Mouse (Mus musculus) intestine, embryonic 14.5 days (tissue): ENCODE results near the gene Zfc3h1. TPM values are rescaled to one million over a fixed set of nuclear protein-coding genes. Genes with fewer than 3 reads are reported as not detected.

Experiments used
- ATAC-seq: fragments of 200-750 bp; cut with Nextera tagmentation; replicated peaks from 2 replicates; pipeline ENCODE4 v1.8.0; 2017; ENCODE audit warnings: low read depth, moderate number of reproducible peaks, moderate TSS enrichment, moderate library complexity; ENCODE audit not compliant: low FRiP score, low TSS enrichment
- DNase-seq: peaks from one replicate; pipeline ENCODE4 v3.0.0-alpha.2; 2018; ENCODE audit warnings: low spot score
- H3K27ac ChIP-seq: fragments of 300-500 bp; sonication (generic); 2 replicates; pipeline ENCODE4 v1.5.1; 2014; ENCODE audit warnings: low read depth, mild to moderate bottlenecking, control low read depth
- H3K27me3 ChIP-seq: fragments of 300-500 bp; sonication (generic); replicated peaks from 2 replicates; pipeline ENCODE4 v1.6.1; 2014; ENCODE audit warnings: low read length, control low read depth; ENCODE audit not compliant: control insufficient read depth, insufficient read depth
- H3K36me3 ChIP-seq: fragments of 300-500 bp; sonication (generic); 2 replicates; pipeline ENCODE4 v1.6.1; 2014; ENCODE audit warnings: low read length, control low read depth; ENCODE audit not compliant: control insufficient read depth, insufficient read depth
- H3K4me1 ChIP-seq: fragments of 300-500 bp; sonication (generic); replicated peaks from 2 replicates; pipeline ENCODE4 v1.6.1; 2014; ENCODE audit warnings: low read length, control low read depth, mixed read lengths; ENCODE audit not compliant: control insufficient read depth, insufficient read depth
- H3K4me2 ChIP-seq: fragments of 300-500 bp; sonication (generic); 2 replicates; pipeline ENCODE4 v1.6.1; 2014; ENCODE audit warnings: low read length
- H3K4me3 ChIP-seq: fragments of 300-500 bp; sonication (generic); 2 replicates; pipeline ENCODE4 v1.5.1; 2014; ENCODE audit warnings: low read depth, low read length, control low read depth, mixed read lengths
- H3K9ac ChIP-seq: fragments of 300-500 bp; sonication (generic); 2 replicates; pipeline ENCODE4 v1.6.1; 2014; ENCODE audit warnings: mild to moderate bottlenecking, low read length
- H3K9me3 ChIP-seq: fragments of 300-500 bp; sonication (generic); 2 replicates; pipeline ENCODE4 v1.6.1; 2016; ENCODE audit warnings: low read length, control low read depth; ENCODE audit not compliant: control insufficient read depth
- WGBS: fragments of 180-500 bp; shearing (Covaris S2); extraction: QIAGEN DNeasy Blood & Tissue Kit; methylation state at CpG from one replicate; pipeline ENCODE4 v1.1.7; 2014; 5-methylcytosine and 5-hydroxymethylcytosine counted together
- polyA plus RNA-seq: library from polyadenylated mRNA; unstranded; fragments of >200 nt; fragmentation: Nextera tagmentation; extraction: Ambion mirVana; gene quantifications from 2 replicates; pipeline ENCODE4 v1.2.1, GENCODE M21; 2014

Zfc3h1 gene
- polyA plus RNA-seq, 1 experiment from 2014 or later: 24.5 TPM

DNA sequence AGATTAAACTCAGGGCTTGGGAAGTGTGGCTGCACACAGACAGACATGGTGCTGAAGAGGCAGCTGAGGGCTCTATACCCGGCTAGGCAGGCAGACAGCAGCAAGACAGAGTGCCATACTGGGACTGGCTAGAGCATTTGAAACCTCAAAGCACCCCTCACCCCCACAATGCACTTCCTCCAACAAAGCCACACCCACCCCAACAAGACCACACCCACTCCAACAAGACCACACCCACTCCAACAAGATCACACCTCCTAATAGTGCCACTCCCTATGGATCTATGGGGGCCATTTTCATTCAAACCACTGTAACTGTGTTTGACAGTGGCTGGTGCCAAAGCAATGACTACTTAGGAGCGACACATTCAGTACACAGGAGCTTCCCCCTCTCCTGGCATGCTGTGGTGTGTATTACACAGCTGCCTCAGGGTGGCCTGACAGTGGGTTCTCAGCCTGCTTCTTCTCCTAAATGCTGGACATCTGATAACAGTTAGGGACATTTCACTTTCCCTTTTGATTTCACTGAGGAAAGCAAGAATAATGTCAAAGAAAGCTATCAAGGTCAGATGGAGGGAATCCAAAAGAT is 33.9 kb upstream of the Zfc3h1 start:
- H3K4me1 ChIP-seq: no peaks in the 10 kb centered on the region
- H3K27ac ChIP-seq: no peak overlapping the region
- H3K4me2 ChIP-seq: no peak overlapping the region
- no peaks in the 10 kb centered on the region for H3K27me3 ChIP-seq
- H3K36me3 ChIP-seq: peaks cover 2% of the 10 kb centered on the region; the same call in 1 of the 2 replicates
- no peak overlapping the region for H3K4me3 ChIP-seq
- H3K9me3 ChIP-seq: no peaks in the 10 kb centered on the region
- 82% methylated on average over 2 of the region's 2 CpGs for WGBS
- ATAC-seq (no peak), DNase-seq (no peak)
- no peak overlapping the region for H3K9ac ChIP-seq

DNA sequence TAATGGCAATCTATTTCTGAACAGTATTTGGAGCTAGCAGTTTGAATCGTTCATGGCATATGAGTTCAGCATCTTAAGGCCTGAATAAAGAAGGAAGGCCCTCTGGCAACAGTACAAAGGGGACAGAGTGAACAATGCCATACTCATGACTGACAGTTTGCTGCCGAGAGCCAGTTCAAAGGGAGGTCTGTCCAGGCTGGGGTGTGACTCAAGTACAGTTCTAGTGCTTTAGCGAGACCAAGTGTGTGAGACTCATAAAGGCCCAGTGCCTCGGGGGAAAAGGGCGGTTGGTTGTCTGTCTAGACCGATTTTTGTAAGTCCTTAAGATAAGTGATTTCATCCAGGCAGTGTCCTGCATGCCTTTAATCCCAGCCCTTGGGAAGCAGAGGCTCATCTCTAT is 30.2 kb upstream of the Zfc3h1 start:
- ATAC-seq: no peak
- no peaks in the 10 kb centered on the region for H3K27me3 ChIP-seq
- peaks cover 7% of the 10 kb centered on the region; the same call in 1 of the 2 replicates for H3K36me3 ChIP-seq
- WGBS: 80% methylated on average over 6 of the region's 6 CpGs
- no peak overlapping the region for H3K4me3 ChIP-seq
- no peak overlapping the region for H3K9ac ChIP-seq
- peak; percentile 29 for DNase-seq
- no peaks in the 10 kb centered on the region for H3K9me3 ChIP-seq
- H3K27ac ChIP-seq: no peak overlapping the region
- no peaks in the 10 kb centered on the region for H3K4me1 ChIP-seq
- no peak overlapping the region for H3K4me2 ChIP-seq

DNA sequence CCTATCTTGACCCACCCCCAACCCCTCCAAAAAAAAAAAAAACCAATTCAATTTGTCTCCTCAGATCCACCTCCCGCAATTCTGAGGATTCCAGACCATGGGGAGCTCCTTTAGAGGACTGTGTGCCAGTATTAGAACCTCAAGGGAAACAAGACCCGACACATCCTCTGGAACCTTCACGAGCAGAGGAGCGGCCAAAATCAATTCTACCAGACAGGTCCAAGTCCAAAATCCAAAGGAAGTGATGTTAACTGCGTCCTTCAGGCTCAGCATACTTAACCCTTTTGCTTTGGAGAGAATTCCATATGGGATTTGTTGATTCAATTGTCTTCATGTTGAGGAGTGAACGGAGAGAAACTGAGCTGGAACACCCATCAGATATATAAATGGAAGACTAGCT is 29.7 kb upstream of the Zfc3h1 start:
- DNase-seq (no peak), ATAC-seq (no peak)
- Histone ChIP-seq H3K9ac (no peak overlapping the region), H3K27ac (no peak overlapping the region), H3K27me3 (no peaks in the 10 kb centered on the region), H3K4me2 (no peak overlapping the region), H3K4me1 (no peaks in the 10 kb centered on the region), H3K4me3 (no peak overlapping the region), H3K9me3 (no peaks in the 10 kb centered on the region), H3K36me3 (peaks cover 7% of the 10 kb centered on the region; the same call in 1 of the 2 replicates)
- 91% methylated on average over 6 of the region's 6 CpGs for WGBS

- H3K27ac ChIP-seq: no peak overlapping the region
- no peak for ATAC-seq
- no peak for DNase-seq
- H3K9me3 ChIP-seq: no peaks in the 10 kb centered on the region
- peaks cover 7% of the 10 kb centered on the region; the same call in 1 of the 2 replicates for H3K36me3 ChIP-seq
- H3K4me3 ChIP-seq: no peak overlapping the region
- H3K27me3 ChIP-seq: no peaks in the 10 kb centered on the region
- 87% methylated on average over 5 of the region's 7 CpGs for WGBS
- no peak overlapping the region for H3K9ac ChIP-seq
- H3K4me2 ChIP-seq: no peak overlapping the region
- H3K4me1 ChIP-seq: peaks cover 2% of the 10 kb centered on the region; the same call in 1 of the 2 replicates
Measured at GRCm38 (mm10) chr10:115356106-115356505, 28.7 kb upstream of the Zfc3h1 start.

- no peak for ATAC-seq
- Histone ChIP-seq H3K4me1 (peaks cover 12% of the 10 kb centered on the region), H3K4me3 (no peak overlapping the region), H3K36me3 (peaks cover 7% of the 10 kb centered on the region; the same call in 1 of the 2 replicates), H3K4me2 (no peak overlapping the region), H3K9ac (no peak overlapping the region), H3K27ac (no peak overlapping the region), H3K9me3 (no peaks in the 10 kb centered on the region), H3K27me3 (no peaks in the 10 kb centered on the region)
- no peak for DNase-seq
- WGBS: 92% methylated on average over 17 of the region's 17 CpGs
Measured at GRCm38 (mm10) chr10:115358216-115358919, 26.4 kb upstream of the Zfc3h1 start.

- no peak overlapping the region for H3K4me3 ChIP-seq
- peaks cover 7% of the 10 kb centered on the region; the same call in 1 of the 2 replicates for H3K36me3 ChIP-seq
- H3K4me2 ChIP-seq: no peak overlapping the region
- H3K27me3 ChIP-seq: no peaks in the 10 kb centered on the region
- H3K4me1 ChIP-seq: peaks cover 12% of the 10 kb centered on the region
- 87% methylated on average over 7 of the region's 7 CpGs for WGBS
- no peak overlapping the region for H3K9ac ChIP-seq
- H3K9me3 ChIP-seq: no peaks in the 10 kb centered on the region
- DNase-seq (no peak), ATAC-seq (no peak)
- H3K27ac ChIP-seq: no peak overlapping the region
Measured at GRCm38 (mm10) chr10:115359066-115359465, 25.7 kb upstream of the Zfc3h1 start.

DNA sequence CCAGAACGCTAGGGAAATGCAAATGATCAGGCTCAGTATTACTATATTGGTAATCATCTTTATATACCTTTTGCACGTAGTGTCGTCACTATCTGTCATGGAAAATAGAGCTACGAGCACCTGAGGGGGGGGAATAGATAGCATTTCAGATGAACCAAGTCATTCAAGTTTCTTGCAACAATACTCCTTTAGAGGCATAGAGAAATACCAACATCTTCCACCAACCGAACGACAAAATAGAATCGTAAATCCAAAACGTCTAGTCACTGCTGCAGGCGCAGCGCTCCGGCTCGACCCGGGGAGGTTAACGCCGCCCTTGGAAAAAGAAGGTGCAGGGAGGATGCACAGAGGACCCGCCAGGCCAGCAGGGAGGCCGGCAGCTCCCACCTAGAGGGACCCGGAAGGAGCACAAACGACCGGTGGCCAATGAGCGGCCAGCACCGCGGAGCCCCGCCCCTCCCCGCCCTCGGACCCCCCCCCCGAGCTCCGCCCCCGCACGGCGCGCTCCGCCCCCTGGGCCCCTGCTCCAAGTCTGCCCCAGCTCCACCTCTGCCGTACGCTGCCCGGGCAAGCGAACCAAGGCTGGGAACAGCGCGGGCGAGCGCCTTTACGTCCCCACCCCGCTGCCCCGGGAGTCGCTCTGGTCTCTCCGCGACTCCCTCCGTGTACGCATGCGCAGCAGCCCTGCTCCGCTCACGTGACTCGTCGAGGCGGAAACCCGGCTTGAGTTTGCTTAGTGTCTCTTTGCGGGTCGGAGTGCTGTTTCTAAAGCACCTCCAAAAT is 22.7 kb upstream of the Zfc3h1 start, which contains the start of gene Tmem19:
Gene Tmem19, minus strand, starts transcription at position 662 of the 783 bp plus-strand sequence.
- Histone ChIP-seq H3K27me3 (no peaks in the 10 kb centered on the region), H3K4me3 (peak within 1 kb of the TSS; percentile 65), H3K36me3 (no peaks in the 10 kb centered on the region), H3K4me1 (peaks cover 12% of the 10 kb centered on the region), H3K9me3 (no peaks in the 10 kb centered on the region), H3K27ac (peak within 1 kb of the TSS; percentile 97), H3K9ac (peak within 1 kb of the TSS; percentile 53), H3K4me2 (peak within 1 kb of the TSS; percentile 90)
- DNase-seq (peak; percentile 94), ATAC-seq (peak; percentile 100)
- under 1% methylated on average over 48 of the region's 58 CpGs for WGBS

DNA sequence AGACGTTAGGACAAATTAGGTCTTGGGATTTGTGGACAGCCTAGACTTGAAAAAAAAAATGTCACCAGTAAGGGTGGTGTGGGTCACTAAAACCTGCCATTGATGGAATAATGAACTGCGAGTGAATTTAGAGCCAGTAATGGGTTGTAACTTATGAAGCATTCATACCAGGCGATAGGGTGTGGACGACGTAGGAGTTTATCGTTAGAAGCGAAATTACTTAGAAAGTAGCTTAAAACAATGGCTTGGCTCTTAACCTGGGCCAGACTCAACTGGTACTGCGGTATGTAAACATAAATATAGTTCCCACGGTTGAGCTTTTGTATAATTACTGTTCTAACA is 22.2 kb upstream of the Zfc3h1 start:
- ATAC-seq (peak; percentile 24; the same call in 1 of the 2 replicates), DNase-seq (no peak)
- Histone ChIP-seq H3K4me1 (peaks cover 12% of the 10 kb centered on the region), H3K9ac (peak overlapping the region; percentile 53), H3K27ac (peak overlapping the region; percentile 97), H3K36me3 (no peaks in the 10 kb centered on the region), H3K27me3 (no peaks in the 10 kb centered on the region), H3K4me3 (peak overlapping the region; percentile 65), H3K4me2 (peak overlapping the region; percentile 90), H3K9me3 (no peaks in the 10 kb centered on the region)
- WGBS: 7% methylated on average over 9 of the region's 9 CpGs
